Mouse (Mus musculus): ENCODE results near the gene E2f2.

DNA sequence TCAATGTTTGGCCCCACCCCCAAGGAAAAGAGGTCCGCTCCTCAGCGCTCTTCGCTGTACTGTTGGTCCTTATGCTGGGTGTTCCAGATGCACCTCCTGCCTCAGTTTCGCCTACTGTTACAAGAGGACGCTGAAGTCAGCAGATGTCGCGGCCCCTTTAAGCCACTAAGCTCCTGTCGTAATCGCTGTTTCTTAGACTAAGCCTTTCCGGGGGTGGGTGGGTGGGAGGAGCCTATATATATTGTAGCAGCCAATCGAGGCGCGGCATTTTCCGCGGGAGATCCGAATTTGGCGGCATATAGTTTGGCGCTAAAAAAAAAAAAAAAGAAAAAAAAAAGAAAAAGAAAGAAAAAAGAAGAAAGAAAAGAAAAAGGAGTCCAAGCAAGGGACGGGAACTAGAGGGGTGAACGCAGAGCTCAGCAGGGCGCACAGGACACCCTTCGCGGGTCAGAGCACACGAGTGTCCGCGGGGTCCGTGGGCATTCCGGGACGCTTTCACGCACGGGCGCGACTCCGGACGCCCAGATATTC lies at the start of gene E2f2:
- TF ChIP-seq POLR2A (IDR thresholded peaks at IDR 0.05; ENCODE audit: borderline replicate concordance, extremely low read depth, insufficient read depth, insufficient read length, poor library complexity, severe bottlenecking) (peak; percentile 16; the same call in 1 of the 2 replicates), CTCF (IDR thresholded peaks at IDR 0.05; ENCODE audit: borderline replicate concordance, extremely low read depth, insufficient read depth, insufficient read length) (no peak)

Data from brain, embryonic 14.5 days (tissue).